In genomic region chr9:121988910-121989309, GRCm38 (mm10) we compare ENCODE assay signal across 27 mouse cellular contexts. TPM values are rescaled to one million over a fixed set of nuclear protein-coding genes. Genes with fewer than 3 reads are reported as not detected.
"Had no signal": no experiment of that assay in that cellular context is flagged by ENCODE, and none has a peak within 500 bp of the region (broad histone marks: within the 10 kb centered on the region; RNA-seq: fewer than 3 reads in every experiment).

No protein-coding gene starts in this region.

- H3K36me3 ChIP-seq: embryonic facial prominence, embryonic 12.5 days; embryonic facial prominence, embryonic 15.5 days; forebrain, embryonic 15.5 days had no signal

- ATAC-seq: forebrain, embryonic 13.5 days; forebrain, embryonic 14.5 days; forebrain, embryonic 15.5 days; forebrain, embryonic 16.5 days; forebrain, postnatal 0 days had no signal

- H3K27me3 ChIP-seq: embryonic facial prominence, embryonic 12.5 days; embryonic facial prominence, embryonic 13.5 days; embryonic facial prominence, embryonic 15.5 days; forebrain, embryonic 12.5 days; forebrain, embryonic 13.5 days; forebrain, embryonic 15.5 days had no signal

- H3K4me3 ChIP-seq: embryonic facial prominence, embryonic 10.5 days; embryonic facial prominence, embryonic 12.5 days; embryonic facial prominence, embryonic 13.5 days; embryonic facial prominence, embryonic 15.5 days; erythroblast, embryonic 14.5 days; forebrain, embryonic 10.5 days; forebrain, embryonic 12.5 days; forebrain, embryonic 13.5 days; forebrain, embryonic 15.5 days; gastrocnemius, adult 2 months; heart, adult 2 months had no signal

- H3K9me3 ChIP-seq: embryonic facial prominence, embryonic 10.5 days; embryonic facial prominence, embryonic 12.5 days; embryonic facial prominence, embryonic 13.5 days; embryonic facial prominence, embryonic 15.5 days; forebrain, embryonic 10.5 days; forebrain, embryonic 12.5 days; forebrain, embryonic 13.5 days; forebrain, embryonic 15.5 days had no signal

- DNase-seq: cerebellum, adult 2 months; cerebellum, adult 8-10 months; cerebellum, adult 9-10 months; cerebellum, adult 9-11 months; cerebellum, postnatal 10 days; cerebellum, postnatal 36 days; embryo, embryonic 11 days; forebrain, postnatal 0 days; gastrocnemius, adult 2 months; gastrocnemius, postnatal 10 days; gastrocnemius, postnatal 14 days; gastrocnemius, postnatal 25 days; gastrocnemius, postnatal 36 days; heart, adult 2 months had no signal

- H3K27ac ChIP-seq: embryonic facial prominence, embryonic 10.5 days; embryonic facial prominence, embryonic 12.5 days; embryonic facial prominence, embryonic 13.5 days; embryonic facial prominence, embryonic 15.5 days; forebrain, embryonic 10.5 days; forebrain, embryonic 12.5 days; forebrain, embryonic 13.5 days; forebrain, embryonic 15.5 days; heart, adult 2 months had no signal

- H3K9ac ChIP-seq: embryonic facial prominence, embryonic 12.5 days; embryonic facial prominence, embryonic 13.5 days; embryonic facial prominence, embryonic 15.5 days; forebrain, embryonic 12.5 days; forebrain, embryonic 13.5 days; forebrain, embryonic 15.5 days had no signal

- H3K4me2 ChIP-seq: embryonic facial prominence, embryonic 12.5 days; embryonic facial prominence, embryonic 13.5 days; embryonic facial prominence, embryonic 15.5 days; forebrain, embryonic 12.5 days; forebrain, embryonic 13.5 days; forebrain, embryonic 15.5 days had no signal

- H3K4me1 ChIP-seq: embryonic facial prominence, embryonic 12.5 days had no signal

RNA-seq across cellular contexts. Expression of gene Fam198a, which starts 38.1 kb away (rescaled TPM):
- total RNA-seq: common myeloid progenitor, adult 5-6 weeks; granulocyte monocyte progenitor cell, adult 5-6 weeks had no signal
- polyA plus RNA-seq: erythroblast, embryonic 14.5 days had no signal
